Mouse (Mus musculus) hindbrain, embryonic 13.5 days (tissue): ENCODE data around the gene Msh4. TPM values are rescaled to one million over a fixed set of nuclear protein-coding genes. Genes with fewer than 3 reads are reported as not detected.
"Not testable (repeated sequence)": the region's sequence is repeated elsewhere in the genome, so short reads cannot be mapped to it uniquely, and the experiment has no call there.

Source experiments
- ATAC-seq: fragments of 200-750 bp; cut with Nextera tagmentation; 2 replicates; pipeline ENCODE4 v1.8.0; 2017; ENCODE audit warnings: moderate TSS enrichment; ENCODE audit not compliant: low FRiP score
- H3K27ac ChIP-seq: fragments of 300-500 bp; sonication (generic); 2 replicates; pipeline ENCODE4 v1.5.1; 2015; ENCODE audit warnings: inconsistent platforms, mild to moderate bottlenecking, moderate library complexity
- H3K27me3 ChIP-seq: fragments of 300-500 bp; sonication (generic); 2 replicates; pipeline ENCODE4 v1.6.1; 2015; ENCODE audit warnings: mild to moderate bottlenecking, inconsistent platforms
- H3K36me3 ChIP-seq: fragments of 300-500 bp; sonication (generic); 2 replicates; pipeline ENCODE4 v1.6.1; 2015; ENCODE audit warnings: mild to moderate bottlenecking, inconsistent platforms
- H3K4me1 ChIP-seq: fragments of 300-500 bp; sonication (generic); replicated peaks from 2 replicates; pipeline ENCODE4 v1.6.1; 2015; ENCODE audit warnings: inconsistent platforms
- H3K4me2 ChIP-seq: fragments of 300-500 bp; sonication (generic); 2 replicates; pipeline ENCODE4 v1.6.1; 2015; ENCODE audit warnings: inconsistent platforms, mild to moderate bottlenecking, moderate library complexity
- H3K4me3 ChIP-seq: fragments of 300-500 bp; sonication (generic); 2 replicates; pipeline ENCODE4 v1.5.1; 2015; ENCODE audit warnings: mild to moderate bottlenecking, inconsistent platforms
- H3K9ac ChIP-seq: fragments of 300-500 bp; sonication (generic); 2 replicates; pipeline ENCODE4 v1.6.1; 2015; ENCODE audit warnings: mild to moderate bottlenecking, inconsistent platforms
- H3K9me3 ChIP-seq: fragments of 300-500 bp; sonication (generic); 2 replicates; pipeline ENCODE4 v1.6.1; 2016; ENCODE audit warnings: inconsistent platforms
- WGBS: fragments of 180-500 bp; shearing (Covaris S2); methylation state at CpG from one replicate; pipeline ENCODE4 v1.1.7; 2015; 5-methylcytosine and 5-hydroxymethylcytosine counted together
- polyA plus RNA-seq: library from polyadenylated mRNA; unstranded; fragments of >200 nt; fragmentation: Nextera tagmentation; extraction: Ambion mirVana; gene quantifications from 2 replicates; pipeline ENCODE4 v1.2.1, GENCODE M21; 2015

The Msh4 gene
- polyA plus RNA-seq, 1 experiment from 2014 or later: 0.25 TPM

DNA sequence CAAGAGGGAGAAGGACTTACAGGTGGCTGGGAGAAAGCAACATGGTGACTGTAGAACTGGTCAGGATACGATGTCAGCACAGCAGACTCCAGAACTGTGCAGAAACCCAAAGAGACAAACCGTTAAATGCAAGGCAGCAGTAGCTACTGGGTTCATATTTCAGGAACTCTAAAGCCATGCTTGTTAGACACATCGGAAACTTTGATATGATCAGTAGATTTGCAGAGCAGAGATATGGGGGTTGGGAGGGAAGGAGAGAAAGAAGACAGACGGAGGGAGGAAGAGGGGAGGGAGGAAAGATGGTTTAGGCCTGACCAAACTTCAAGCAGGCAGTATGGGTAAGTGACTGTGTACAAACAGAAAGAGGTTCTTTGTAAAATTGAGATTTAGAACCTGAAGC lies 68.3 kb downstream of the Msh4 start:
- no peak overlapping the region for H3K27ac ChIP-seq
- no peak overlapping the region for H3K4me2 ChIP-seq
- no peak overlapping the region for H3K9ac ChIP-seq
- no peaks in the 10 kb centered on the region for H3K36me3 ChIP-seq
- H3K9me3 ChIP-seq: no peaks in the 10 kb centered on the region
- no peak for ATAC-seq
- 0 out of 2 replicates have a peak, but pooled peaks cover 1% of the 10 kb centered on the region for H3K27me3 ChIP-seq
- H3K4me3 ChIP-seq: no peak overlapping the region
- H3K4me1 ChIP-seq: no peaks in the 10 kb centered on the region
- 86% methylated on average over 4 of the region's 4 CpGs for WGBS

DNA sequence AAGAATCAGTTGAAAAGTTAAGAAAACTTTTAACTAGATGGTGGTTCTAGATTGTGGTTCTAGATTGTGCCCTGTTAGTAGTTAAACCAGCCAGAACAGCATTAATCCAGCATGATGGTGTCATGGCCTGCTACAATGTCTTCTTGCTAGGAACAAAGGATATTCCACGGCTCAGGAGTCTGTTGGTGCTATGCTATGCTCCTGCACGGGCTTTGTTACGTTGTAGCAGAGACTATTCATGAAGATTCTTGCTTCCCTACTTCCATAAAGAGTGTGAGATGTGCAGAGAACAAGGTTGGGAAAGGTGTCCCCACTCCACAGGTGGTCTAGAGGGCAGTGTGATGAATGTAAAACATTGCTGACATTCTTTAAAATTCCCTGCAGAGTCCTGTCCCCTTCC lies 69.6 kb downstream of the Msh4 start:
- H3K27ac ChIP-seq: no peak overlapping the region
- 0 out of 2 replicates have a peak, but pooled peaks cover 3% of the 10 kb centered on the region for H3K27me3 ChIP-seq
- ATAC-seq: no peak
- H3K9ac ChIP-seq: no peak overlapping the region
- H3K4me2 ChIP-seq: no peak overlapping the region
- 89% methylated on average over 3 of the region's 3 CpGs for WGBS
- no peaks in the 10 kb centered on the region for H3K36me3 ChIP-seq
- H3K4me1 ChIP-seq: no peaks in the 10 kb centered on the region
- no peak overlapping the region for H3K4me3 ChIP-seq
- no peaks in the 10 kb centered on the region for H3K9me3 ChIP-seq

DNA sequence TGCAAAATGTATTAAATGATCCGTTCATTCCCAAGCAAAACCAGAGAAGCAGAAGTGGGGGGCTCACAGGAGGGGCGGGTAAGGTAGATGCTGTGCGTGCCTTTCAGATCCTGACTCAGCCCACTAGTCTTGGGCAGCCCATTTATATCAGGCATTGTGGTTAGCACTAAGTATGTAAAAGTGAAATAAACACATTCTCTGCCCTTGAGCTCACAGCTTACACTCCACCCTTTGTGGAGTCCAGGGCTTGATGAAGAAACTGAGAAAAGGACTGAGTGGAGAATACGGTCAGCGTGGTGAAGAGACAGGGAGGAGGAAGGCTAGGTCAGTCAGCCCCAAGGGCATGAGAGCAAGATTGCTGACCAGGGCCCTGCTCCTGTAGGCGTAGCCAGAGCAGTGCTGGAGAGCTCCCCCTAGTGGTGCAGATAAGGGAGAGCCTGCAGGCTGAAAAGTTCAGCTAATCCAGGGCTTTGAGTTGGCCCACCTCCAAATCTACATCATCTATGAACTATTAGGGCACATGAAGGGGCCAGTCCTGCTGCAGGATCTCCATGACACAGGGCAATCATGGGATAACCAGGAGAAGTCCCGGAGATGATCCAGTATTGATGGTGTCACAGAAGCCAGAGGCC lies 70.4 kb downstream of the Msh4 start:
- ATAC-seq: no peak
- WGBS: 60% methylated on average over 7 of the region's 7 CpGs
- Histone ChIP-seq H3K4me2 (no peak overlapping the region), H3K27ac (no peak overlapping the region), H3K27me3 (0 out of 2 replicates have a peak, but pooled peaks cover 3% of the 10 kb centered on the region), H3K4me1 (no peaks in the 10 kb centered on the region), H3K9me3 (no peaks in the 10 kb centered on the region), H3K4me3 (no peak overlapping the region), H3K9ac (no peak overlapping the region), H3K36me3 (no peaks in the 10 kb centered on the region)

DNA sequence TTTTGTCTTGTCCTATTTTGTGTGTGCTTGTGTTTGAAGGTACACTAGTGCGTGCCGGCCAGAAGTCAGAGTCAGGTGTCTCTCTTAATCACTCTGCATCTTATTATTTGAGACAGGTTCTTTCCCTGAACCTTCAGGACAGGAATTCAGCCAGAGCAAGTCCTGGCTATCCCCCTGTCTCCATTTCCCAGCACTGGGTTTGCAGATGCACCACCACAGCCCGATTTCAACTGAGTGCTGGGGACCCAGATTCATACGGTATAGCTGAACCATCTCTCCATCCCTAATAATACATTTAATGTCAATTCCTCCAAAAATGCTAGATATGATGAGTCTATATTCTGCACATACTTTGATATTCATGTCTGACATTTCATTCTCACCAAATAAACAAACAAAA lies 71.9 kb downstream of the Msh4 start:
- no peak overlapping the region for H3K9ac ChIP-seq
- no peak overlapping the region for H3K27ac ChIP-seq
- 91% methylated on average over 4 of the region's 4 CpGs for WGBS
- ATAC-seq: no peak
- H3K9me3 ChIP-seq: no peaks in the 10 kb centered on the region
- no peaks in the 10 kb centered on the region for H3K4me1 ChIP-seq
- no peaks in the 10 kb centered on the region for H3K36me3 ChIP-seq
- 0 out of 2 replicates have a peak, but pooled peaks cover 3% of the 10 kb centered on the region for H3K27me3 ChIP-seq
- no peak overlapping the region for H3K4me3 ChIP-seq
- H3K4me2 ChIP-seq: no peak overlapping the region

DNA sequence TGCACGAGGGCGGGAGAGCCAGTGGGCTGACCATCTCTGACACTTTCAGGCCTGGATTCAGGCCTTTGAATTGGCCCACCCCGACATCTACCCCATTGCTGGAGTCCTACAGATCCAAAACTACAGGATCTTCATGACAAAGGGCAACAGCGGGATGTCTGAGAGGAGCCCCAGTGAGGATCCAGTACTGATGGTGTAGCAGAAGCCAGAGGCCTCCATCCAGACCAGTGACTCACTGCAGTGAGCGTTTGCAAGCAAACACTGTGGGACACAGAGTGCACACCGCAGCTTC lies 73.3 kb downstream of the Msh4 start:
- H3K36me3 ChIP-seq: no peaks in the 10 kb centered on the region
- H3K9ac ChIP-seq: no peak overlapping the region
- H3K27me3 ChIP-seq: 0 out of 2 replicates have a peak, but pooled peaks cover 3% of the 10 kb centered on the region
- no peaks in the 10 kb centered on the region for H3K9me3 ChIP-seq
- no peak overlapping the region for H3K27ac ChIP-seq
- H3K4me1 ChIP-seq: no peaks in the 10 kb centered on the region
- no peak overlapping the region for H3K4me2 ChIP-seq
- WGBS: 33% methylated on average over 6 of the region's 6 CpGs
- ATAC-seq: no peak
- no peak overlapping the region for H3K4me3 ChIP-seq

DNA sequence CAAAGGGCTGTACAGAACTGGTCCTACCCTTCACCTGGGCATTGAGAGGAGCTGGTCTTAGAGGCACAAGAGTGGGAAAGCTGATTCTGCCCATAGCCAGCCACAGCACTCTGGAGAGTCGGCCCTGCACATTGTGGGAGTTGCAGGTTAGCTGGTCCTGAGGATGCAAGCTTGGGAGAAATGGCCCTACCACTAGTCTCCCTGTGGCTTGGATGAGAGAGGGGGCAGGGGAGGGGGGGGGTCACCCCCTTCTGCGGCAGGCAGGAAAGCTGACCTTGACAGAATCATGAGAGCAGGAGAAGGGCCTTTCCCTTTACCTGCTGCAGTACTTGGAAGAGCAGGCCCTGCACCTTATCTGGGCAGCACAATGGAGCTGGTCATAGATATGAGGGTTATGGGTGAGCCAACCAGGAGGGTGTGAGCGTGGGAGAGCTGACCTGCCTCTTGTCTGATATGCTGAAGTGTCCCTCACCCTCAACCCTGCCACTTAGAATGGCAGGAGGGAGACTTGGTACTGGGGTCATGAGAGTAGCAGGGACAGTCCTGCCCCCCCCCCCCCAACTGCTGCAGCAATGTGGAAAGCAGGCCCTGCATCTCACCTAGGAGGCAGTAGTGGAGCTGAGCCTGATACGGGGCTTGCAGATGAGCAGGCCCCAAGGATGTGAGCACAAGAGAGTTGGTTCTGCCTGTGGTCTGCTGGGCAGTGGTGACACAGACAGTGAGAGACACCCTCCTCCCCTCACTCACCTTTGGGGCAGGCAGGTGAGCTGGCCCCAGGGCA lies 73.9 kb downstream of the Msh4 start:
- Histone ChIP-seq H3K4me3 (no peak overlapping the region), H3K4me1 (no peaks in the 10 kb centered on the region), H3K9ac (no peak overlapping the region), H3K9me3 (no peaks in the 10 kb centered on the region), H3K4me2 (no peak overlapping the region), H3K36me3 (no peaks in the 10 kb centered on the region), H3K27me3 (0 out of 2 replicates have a peak, but pooled peaks cover 3% of the 10 kb centered on the region), H3K27ac (no peak overlapping the region)
- WGBS: 86% methylated on average over 4 of the region's 4 CpGs
- ATAC-seq: no peak; the same call in 1 of the 2 replicates

DNA sequence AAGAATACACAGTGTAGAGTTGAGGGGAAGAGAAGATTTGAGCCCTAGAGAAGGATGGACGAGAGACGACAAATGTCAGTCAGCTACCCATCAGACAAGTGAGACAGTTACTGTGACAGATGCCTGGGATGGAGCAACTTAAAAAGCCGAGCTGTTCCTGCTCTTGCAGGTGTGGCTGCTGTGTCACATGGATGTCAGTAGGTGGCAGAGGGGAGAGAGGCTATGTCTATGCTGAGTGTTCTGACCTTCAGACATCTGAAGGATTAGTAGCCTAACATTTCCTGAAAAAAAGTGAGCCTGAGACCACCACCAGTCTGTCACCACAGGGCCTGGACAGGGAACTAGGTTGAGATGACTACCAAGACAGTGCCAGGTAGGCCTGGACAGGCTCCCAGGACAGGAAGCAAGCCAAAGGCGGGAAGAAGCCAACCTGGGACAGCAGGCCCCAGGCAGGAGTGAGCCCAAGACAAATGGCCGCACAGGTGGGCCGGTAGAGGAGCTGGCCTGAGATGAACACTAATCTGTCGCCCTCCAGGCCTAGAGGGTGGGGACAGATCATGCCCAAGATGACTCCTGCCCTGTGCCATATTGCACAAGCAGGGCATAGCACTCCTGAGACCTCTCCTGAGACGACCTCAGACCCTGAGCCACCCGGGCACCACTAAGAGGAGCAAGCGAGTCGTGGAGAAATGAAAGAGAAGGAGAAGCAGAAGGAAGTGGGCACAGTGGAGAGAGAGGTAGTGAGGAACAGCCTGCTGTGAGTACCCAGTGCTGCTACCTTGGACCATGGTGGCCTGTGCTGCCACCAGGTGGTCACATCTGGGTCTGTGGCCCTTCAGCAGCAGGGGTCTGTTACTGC lies 74.7 kb downstream of the Msh4 start:
- no peaks in the 10 kb centered on the region for H3K9me3 ChIP-seq
- 80% methylated on average over 11 of the region's 11 CpGs for WGBS
- no peak overlapping the region for H3K9ac ChIP-seq
- ATAC-seq: no peak
- H3K27me3 ChIP-seq: 0 out of 2 replicates have a peak, but pooled peaks cover 3% of the 10 kb centered on the region
- no peak overlapping the region for H3K27ac ChIP-seq
- no peaks in the 10 kb centered on the region for H3K4me1 ChIP-seq
- no peak overlapping the region for H3K4me3 ChIP-seq
- H3K36me3 ChIP-seq: no peaks in the 10 kb centered on the region
- H3K4me2 ChIP-seq: no peak overlapping the region

DNA sequence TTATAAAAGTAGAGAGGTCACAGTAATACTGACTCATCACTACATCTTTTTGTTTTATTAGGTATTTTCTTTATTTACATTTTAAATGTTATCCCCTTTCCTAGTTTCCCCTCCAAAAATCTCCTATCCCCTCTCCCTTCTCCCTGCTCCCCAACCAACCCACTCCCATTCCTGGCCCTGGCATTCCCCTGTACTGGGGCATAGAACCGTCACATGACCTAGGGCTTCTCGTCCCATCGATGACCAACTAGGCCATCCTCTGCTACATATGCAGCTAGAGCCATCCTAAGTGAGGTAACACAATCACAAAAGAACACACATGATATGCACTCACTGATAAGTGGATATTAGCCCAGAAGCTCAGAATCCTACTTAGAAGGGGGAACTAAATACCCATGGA lies 76.2 kb downstream of the Msh4 start:
- H3K4me1 ChIP-seq, H3K36me3 ChIP-seq, H3K4me3 ChIP-seq, H3K27ac ChIP-seq, ATAC-seq, H3K4me2 ChIP-seq, H3K9me3 ChIP-seq, H3K27me3 ChIP-seq, H3K9ac ChIP-seq: not testable (repeated sequence)
- WGBS: 96% methylated on average over 3 of the region's 3 CpGs

DNA sequence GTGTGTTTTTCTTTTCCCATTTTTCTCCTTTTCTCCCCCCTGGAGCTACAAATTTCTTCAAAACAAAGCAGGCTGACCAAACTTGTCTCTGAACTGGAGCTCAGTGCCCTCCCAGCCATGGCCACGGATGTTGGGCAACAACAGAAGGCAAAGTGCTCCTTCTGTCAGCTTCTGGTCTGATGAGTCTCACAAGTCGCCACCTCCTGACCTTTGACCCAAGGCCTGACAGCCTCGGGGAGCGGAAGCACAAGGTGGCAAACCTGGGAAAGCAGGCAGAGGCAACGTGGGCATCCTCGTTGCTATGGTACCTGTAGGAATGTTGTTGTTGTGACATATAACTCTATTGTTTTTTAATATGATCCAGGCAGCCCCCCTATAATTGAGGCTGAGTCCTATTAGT lies 79.3 kb downstream of the Msh4 start:
- Histone ChIP-seq H3K4me2 (no peak overlapping the region), H3K4me3 (no peak overlapping the region), H3K9me3 (no peaks in the 10 kb centered on the region), H3K9ac (no peak overlapping the region), H3K36me3 (no peaks in the 10 kb centered on the region), H3K4me1 (peaks cover 10% of the 10 kb centered on the region), H3K27me3 (no peaks in the 10 kb centered on the region), H3K27ac (no peak overlapping the region)
- 20% methylated on average over 6 of the region's 6 CpGs for WGBS
- no peak for ATAC-seq

DNA sequence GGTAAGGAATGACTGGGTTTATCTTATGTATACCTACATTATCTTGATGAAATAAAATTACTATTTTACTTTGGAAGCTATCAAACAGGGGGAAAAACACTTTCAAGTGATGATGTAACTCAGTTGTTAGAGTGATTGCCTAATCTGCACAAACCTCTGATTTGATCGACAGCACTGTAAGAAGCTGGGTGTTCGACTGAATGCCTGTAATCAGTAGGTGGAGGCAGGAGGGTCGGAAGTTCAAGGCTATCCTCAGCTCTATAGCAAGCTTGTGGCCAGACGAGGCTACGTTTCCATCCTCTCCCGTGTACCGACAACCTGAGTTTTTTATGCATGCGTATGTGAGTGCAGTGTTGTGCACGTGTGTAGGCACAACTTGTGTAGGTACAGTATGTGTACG lies 80.7 kb downstream of the Msh4 start:
- H3K4me2 ChIP-seq: no peak overlapping the region
- H3K27me3 ChIP-seq: no peaks in the 10 kb centered on the region
- no peaks in the 10 kb centered on the region for H3K36me3 ChIP-seq
- H3K4me3 ChIP-seq: no peak overlapping the region
- H3K9ac ChIP-seq: no peak overlapping the region
- H3K4me1 ChIP-seq: peaks cover 10% of the 10 kb centered on the region
- no peak overlapping the region for H3K27ac ChIP-seq
- 93% methylated on average over 10 of the region's 10 CpGs for WGBS
- no peak for ATAC-seq
- no peaks in the 10 kb centered on the region for H3K9me3 ChIP-seq

DNA sequence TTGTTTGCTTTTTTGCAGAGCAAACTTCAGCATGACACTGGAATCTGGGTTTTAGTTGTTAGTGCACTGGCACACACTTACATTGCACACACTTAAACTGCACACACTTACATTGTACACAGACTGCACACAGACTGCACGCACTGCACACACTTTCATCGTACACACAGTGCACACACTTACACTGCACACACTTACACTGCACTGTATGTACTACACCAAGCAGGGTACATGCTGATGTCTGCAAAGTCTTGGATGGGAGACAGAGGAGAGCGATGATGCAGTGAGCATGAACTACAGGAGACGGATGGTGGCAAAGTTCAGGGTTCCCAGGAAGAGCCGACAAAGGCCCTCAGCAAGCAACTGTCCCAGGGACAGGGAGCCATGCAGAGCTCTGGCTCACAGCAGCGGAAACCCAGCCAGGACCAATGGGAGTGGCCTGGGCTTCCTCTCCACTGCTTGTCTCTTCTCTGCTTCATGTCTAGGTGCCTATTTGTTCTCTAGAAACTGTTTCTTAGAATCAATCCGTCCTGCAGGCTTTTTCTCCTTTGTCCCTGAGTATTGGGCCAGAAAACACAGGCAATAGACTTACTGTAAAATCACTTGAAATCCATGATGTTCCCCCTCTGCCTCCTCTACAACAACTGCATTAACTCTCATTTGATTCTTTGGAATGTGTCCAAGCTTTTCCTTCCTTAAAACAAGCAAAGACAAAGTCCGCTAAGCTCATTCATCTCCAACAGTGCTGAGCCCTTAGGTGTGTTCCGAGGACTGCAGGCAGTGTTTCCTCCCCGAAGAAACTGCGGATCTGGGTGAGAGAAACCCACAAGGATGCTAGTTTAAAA lies 82.0 kb downstream of the Msh4 start:
- H3K9me3 ChIP-seq: no peaks in the 10 kb centered on the region
- H3K36me3 ChIP-seq: no peaks in the 10 kb centered on the region
- no peak overlapping the region for H3K4me3 ChIP-seq
- peaks cover 10% of the 10 kb centered on the region for H3K4me1 ChIP-seq
- no peaks in the 10 kb centered on the region for H3K27me3 ChIP-seq
- no peak overlapping the region for H3K9ac ChIP-seq
- ATAC-seq: no peak
- H3K27ac ChIP-seq: no peak overlapping the region
- 57% methylated on average over 11 of the region's 11 CpGs for WGBS
- no peak overlapping the region for H3K4me2 ChIP-seq

DNA sequence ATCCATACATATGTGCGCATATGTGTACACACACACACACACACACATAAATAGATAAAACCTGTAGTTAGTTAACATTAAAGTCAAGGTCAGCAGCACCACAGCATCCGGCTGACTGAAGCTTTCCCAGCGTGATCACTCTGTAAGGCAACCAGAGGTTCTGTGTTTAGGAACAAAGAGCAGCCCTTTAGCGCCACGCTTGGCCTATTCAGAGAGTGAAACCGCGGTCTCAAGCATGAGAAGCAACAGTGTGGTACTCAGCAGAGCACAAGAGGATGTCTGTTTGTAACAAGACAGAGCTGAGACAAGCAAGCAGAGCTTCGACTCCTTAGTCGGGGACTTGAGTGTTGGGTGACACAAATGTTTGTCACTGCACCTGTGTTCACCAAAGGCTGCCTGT lies 86.5 kb downstream of the Msh4 start:
- Histone ChIP-seq H3K9ac (no peak overlapping the region), H3K4me1 (peaks cover 10% of the 10 kb centered on the region), H3K4me2 (no peak overlapping the region), H3K9me3 (no peaks in the 10 kb centered on the region), H3K27ac (no peak overlapping the region), H3K27me3 (no peaks in the 10 kb centered on the region), H3K4me3 (no peak overlapping the region), H3K36me3 (no peaks in the 10 kb centered on the region)
- 63% methylated on average over 9 of the region's 9 CpGs for WGBS
- no peak for ATAC-seq
